Mouse (Mus musculus) heart, embryonic 12.5 days (tissue): Measurements from ENCODE around the gene Bloc1s5. TPM values are rescaled to one million over a fixed set of nuclear protein-coding genes. Genes with fewer than 3 reads are reported as not detected.

ENCODE experiments used
- polyA plus RNA-seq: library from polyadenylated mRNA; unstranded; fragments of >200 nt; fragmentation: Nextera tagmentation; extraction: Ambion mirVana; gene quantifications from 2 replicates; pipeline ENCODE4 v1.2.1, GENCODE M21; 2016

Gene Bloc1s5
- polyA plus RNA-seq, 1 experiment from 2014 or later: 16.9 TPM

Other genes with a start within 250 kb of the Bloc1s5 start
- 254 and 258 TPM in 2 replicates for gene Txndc5, start 106.3 kb downstream of the Bloc1s5 start, polyA plus RNA-seq
- 36.8 and 37.1 TPM in 2 replicates for gene Eef1e1, start 23.9 kb upstream of the Bloc1s5 start, polyA plus RNA-seq